Mouse (Mus musculus): Measurements from ENCODE around the gene Il1rl1.

GRCm38 (mm10) chr1:40504548-40504947 lies 75.2 kb downstream of the Il1rl1 start:
- no peak for TF ChIP-seq CTCF (IDR thresholded peaks at IDR 0.05; ENCODE audit: insufficient read depth, low read depth, low read length)
- TF ChIP-seq POLR2A (IDR thresholded peaks at IDR 0.05; ENCODE audit: insufficient read depth, low read depth, low read length), result no peak
